Mouse (Mus musculus) T-helper 1 cell (primary cell): ENCODE results near the gene Ndufaf2.

ENCODE experiments used
- in situ Hi-C: fragments of 300-600 bp; cut with MboI, MseI; formaldehyde crosslinking; loops from one replicate; pipeline ENCODE4 v1.15.1; 2025; ENCODE audit warnings: high pct_unique_total_duplicates

Ndufaf2 gene

DNA sequence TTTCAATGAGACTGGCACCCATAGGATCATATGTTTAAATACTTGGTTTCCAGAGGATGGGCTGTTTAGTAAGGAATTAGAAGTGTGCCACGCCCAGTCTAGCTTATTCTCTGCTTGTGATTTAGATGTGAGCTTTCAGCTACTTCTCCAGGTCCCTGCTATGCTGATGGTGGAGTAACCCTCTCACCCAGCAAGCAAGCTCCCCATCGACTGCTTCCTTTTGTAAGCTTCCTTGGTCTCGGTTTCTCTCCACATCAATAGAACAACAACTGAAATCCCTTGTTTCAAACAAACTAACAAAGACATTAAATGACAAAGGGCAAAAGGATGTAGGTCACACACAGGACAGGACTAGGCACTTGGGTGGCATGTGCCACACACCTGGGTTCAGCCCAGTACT lies 118.0 kb downstream of the Ndufaf2 start:
- in situ Hi-C loops = loop anchor here (10.0 kb wide), 1 partner anchor 1016 kb away; the partner anchor contains the start of gene Kif2a

DNA sequence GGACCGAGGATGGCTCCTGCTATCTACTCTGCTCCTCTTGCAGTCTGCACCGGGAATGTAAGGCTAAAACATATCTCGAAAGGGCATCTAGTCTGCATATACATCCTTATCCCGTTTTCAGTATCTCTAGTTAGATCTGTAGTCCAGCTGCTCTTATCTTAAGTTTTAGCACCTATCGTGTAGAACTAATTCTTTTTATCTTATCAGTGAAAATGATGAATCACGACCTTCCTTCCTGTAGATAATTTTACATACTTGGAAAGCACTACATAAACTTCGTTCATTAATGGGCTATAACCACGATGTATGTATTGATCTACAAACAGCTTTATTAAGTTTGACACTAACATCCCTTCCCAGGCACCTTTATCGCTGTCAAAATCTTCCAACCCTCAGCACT lies 118.5 kb downstream of the Ndufaf2 start:
- in situ Hi-C loops = loop anchor here (10.0 kb wide), 1 partner anchor 1015 kb away; the partner anchor contains the start of gene Kif2a

DNA sequence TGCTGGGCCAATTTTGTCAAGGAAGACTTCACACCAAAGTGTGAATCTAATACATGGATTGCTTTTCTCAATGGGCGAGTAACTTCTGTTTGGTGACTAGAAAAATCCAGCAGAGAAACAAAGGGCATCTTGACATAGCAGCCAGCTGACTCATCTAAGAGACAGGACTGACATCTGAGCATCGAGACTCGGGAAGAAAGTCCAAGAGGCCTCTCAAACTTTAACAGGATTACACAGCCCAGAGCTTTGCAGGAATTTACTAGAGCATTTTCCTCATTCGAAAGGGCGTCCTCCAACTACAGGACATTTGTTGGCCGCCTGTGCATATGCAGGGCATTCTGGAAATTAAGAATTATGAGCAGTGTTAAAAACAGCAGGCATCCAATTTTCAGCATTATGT lies 119.0 kb downstream of the Ndufaf2 start:
- in situ Hi-C loops = no loop called here

DNA sequence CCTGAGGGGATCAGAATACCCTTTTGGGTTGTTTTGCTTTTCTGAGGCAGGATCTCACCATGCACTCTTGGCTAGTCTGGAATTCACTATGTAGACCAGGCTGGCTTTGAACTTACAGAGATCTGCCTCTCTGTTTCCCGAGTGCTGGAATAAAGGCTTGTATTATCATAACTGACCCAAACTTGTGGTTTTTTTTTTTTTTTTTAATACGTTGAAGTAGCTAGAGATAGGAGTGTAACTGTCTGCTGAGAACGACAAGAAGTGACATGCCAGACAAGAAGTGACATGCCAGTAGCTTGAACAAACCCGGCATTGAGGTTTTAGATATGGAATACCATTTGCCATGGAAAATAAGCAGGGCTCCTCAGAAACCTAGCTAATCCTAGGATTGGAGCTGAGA lies 125.6 kb downstream of the Ndufaf2 start:
- in situ Hi-C loops = no loop called here

DNA sequence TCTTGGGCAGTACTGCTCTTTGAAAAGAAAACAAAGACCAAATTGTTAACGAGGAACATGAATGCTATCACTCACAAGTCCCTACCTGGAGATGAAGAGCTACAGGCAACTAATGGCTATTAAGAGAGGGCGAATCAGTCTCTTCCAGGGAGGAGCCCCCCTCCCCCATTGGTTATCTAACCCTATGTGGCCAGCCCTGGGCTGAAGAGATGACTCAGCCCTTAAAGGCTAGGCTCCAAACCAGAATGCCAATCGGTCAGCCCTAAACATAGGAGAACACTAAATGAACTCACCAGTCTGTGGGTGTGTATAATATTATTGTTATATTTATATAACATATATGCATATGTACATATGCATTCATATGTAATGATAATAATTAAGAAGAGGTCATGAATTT lies 132.6 kb downstream of the Ndufaf2 start:
- in situ Hi-C loops = no loop called here

DNA sequence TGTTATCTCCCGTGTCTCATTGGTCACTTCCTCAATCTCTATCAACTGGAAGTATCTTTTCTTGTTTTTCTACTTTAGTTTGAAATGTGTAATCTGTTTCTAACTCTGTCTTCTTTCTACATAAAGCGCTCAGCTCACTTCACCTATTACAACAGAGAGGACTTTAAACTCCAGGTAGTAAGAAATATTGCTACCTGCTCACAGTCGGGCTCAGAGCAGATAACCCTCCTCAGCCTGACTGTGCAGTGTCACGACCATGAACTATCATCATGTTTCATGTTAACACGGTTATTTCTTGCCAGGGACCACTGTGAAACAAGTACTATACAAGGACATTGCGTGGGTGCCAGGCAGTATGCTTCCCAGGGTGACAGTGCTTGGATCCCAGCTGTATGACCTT lies 141.1 kb downstream of the Ndufaf2 start:
- in situ Hi-C loops = no loop called here

DNA sequence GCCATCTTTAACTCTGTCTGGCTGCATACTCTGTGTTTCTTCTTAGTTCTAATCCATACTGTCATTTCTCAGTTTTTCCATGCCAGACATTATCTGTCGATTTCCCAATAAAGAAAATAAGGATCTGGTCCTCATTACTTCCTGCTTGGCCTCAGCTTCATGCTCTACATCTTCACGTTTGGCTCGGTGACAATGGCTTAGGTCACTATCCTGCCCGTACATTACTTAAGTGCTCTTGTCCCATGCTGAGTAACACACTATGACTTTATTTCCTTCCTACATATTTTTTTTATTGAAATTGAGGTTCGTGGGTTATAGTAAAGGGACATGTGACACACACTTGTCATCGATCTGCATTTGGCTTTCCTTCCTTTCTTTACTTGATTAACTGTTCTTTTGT lies 143.3 kb downstream of the Ndufaf2 start:
- in situ Hi-C loops = no loop called here

DNA sequence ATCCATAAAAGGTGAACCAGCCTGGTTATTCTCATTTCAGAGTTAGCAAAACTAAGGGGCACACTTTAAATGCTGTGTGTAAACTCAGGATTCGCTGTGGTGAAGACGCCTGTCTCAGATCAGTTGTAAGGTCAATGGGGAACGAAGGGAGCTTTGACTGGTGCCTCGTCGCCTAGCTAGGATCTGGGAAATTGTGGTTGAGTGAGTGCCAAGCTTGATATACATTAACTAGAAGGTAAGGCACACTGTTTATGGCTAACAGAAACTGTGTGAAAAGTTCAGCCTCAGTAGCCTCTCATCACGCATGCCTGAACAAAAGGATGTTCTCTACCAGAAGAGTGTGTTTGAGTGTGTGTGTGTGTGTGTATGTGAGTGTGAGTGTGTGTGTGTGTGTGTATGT lies 144.6 kb downstream of the Ndufaf2 start:
- in situ Hi-C loops = no loop called here

DNA sequence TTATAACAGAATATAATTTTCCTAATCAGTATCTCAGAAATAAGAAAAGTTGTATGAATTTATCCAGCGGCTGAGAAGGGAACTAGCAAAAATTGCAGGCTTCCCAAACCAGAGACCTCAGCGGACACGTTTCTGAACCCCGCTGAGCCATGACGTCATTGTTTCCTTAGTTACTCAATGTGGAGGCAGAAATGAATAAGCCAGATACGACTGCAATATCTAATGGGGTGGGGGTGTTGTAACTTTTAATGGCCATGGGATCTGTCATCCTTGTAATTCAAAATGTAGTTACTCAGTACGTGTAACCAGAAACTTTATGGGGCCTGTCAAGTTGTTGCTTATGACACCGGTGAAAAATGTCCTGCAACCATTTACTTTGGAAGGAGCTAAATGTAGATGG lies 145.3 kb downstream of the Ndufaf2 start:
- in situ Hi-C loops = no loop called here

DNA sequence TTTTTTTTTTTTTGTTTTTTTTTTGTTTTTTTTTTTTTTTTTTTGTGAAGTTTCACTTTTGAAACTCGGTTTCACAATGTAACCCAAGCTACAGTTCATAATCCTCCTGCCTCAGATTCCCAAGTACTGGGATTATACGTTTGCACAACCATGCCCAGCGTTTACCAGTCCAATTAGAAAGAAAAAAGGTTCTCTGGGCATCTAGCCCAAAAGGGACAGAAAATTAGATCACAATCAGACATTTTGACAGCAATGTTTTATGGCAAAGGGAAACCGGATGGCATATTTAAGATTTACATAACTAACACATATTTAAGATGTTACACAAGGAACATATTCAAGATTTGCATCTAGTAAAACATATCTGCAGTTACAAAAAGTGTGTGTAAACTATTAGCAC lies 150.6 kb downstream of the Ndufaf2 start:
- in situ Hi-C loops = no loop called here

DNA sequence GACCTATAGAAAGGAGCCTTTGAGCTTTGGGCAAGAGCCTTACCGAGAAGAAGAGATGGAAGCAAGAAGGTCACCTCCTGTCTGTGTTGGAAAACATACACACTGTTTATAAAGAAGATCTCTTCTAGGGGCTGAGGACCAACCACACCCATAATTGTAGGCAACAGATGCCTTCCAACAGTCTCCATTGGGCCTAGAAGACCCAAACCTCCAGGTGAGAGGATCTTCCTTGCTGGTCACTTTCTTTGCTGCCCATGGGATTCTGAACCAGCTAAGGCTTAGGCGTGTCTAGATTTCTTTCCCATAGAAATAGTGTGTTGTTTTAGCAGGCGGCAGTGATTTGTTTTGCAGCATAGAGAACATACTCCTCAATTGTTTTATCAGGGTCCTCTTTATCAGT lies 162.1 kb downstream of the Ndufaf2 start:
- in situ Hi-C loops = no loop called here

DNA sequence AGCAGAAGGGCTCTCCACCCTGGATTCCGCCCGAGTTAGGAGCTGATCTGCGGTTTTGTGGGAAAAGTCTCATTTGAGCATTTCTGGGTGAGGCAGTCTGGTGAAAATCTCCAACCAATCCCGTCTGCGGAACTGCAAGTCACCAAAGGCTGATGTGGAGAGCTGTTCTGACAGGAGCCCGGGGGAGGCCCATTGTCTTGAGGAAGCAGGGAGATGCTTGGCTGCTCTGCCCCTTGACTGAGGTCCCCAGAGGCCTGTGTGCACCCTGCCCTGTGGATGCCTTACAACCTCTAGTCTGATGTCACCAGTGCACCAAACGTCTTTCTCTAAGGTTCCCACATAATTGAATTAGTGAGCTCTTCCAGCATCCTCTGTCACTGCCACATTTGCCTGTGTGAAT lies 163.2 kb downstream of the Ndufaf2 start:
- in situ Hi-C loops = no loop called here

DNA sequence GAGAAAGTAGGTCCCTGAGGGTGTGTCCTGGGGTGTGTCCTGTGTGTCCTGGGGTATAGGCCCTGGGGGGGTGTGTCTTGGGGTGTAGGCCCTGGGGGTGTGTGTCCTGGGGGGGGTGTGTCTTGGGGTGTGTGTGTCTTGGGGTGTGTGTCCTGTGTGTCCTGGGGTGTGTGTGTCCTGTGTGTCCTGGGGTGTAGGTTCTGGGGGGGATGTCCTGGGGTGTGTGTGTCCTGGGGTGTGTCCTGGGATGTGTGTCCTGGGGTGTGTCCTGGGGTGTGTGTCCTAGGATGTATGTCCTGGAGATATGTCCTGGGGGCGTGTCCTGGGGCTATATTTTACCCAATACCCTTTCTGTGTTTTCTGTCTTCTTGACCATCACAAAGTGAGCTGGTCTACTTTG lies 165.8 kb downstream of the Ndufaf2 start:
- in situ Hi-C loops = no loop called here

DNA sequence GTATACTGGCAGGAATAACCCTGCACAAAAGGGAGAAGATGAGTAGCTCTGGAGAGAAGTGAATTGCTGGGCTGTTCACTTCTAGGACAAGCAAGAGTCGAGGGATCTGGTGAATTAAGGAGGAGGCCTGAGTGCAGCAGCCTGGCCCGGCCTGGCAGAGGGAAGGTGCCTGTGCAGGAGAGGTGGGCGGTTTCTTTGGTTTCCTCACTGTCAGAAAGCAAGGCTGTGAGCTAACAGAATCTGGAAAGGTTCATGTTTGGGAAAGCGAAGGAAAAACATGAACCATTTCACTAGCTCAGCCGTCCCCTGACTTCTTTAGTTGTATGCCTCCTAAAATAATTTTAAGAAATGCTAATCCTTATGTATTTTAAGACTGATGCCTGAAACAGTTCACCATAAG lies 173.8 kb downstream of the Ndufaf2 start:
- in situ Hi-C loops = no loop called here

DNA sequence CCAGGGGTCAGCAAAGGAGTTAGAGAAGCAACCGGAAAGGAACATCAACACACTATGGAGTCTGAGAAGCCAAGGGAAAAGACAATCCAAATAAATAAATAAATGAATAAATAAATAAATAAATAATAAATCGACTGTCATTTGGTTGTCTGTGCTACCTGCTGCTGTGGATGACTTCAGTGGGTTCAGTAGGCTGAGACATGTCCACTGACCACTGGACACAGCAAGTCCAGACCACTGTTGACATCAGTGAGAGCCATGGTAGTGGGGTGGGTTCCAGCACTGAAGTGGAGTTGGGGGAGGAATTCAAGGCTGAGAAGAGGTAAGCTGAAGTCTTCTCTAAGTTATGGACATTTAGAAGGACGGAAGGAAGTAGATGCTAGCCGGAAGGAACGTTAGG lies 174.2 kb downstream of the Ndufaf2 start:
- in situ Hi-C loops = no loop called here

DNA sequence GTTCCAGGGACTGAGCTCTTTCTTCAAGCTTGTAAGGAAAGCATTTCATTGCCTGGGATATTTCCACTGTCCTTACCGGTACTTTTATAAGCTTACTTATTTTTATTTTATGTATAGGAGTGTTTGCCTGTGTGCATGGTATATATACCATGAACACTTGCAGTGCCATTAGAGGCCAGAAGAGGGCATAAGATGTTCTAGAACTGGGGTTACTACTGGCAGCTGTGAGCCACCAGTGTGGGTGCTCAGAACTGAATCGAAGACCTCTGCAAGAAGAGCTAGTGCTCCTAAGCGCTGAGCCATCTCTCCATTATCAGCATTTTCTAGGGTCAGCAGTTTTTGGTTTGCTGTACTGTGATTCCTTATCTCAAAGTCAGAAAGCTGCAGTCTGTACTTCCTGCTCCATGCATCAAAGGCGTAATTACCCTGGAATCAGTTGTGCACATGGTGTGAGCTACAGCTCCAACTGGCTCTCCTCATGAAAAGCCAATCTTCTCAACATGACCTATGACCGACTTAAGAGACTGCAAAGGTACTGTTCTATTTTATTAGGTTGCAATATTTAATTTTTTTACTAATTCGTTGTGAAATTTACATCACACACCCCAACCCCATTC lies 175.1 kb downstream of the Ndufaf2 start:
- in situ Hi-C loops = no loop called here

DNA sequence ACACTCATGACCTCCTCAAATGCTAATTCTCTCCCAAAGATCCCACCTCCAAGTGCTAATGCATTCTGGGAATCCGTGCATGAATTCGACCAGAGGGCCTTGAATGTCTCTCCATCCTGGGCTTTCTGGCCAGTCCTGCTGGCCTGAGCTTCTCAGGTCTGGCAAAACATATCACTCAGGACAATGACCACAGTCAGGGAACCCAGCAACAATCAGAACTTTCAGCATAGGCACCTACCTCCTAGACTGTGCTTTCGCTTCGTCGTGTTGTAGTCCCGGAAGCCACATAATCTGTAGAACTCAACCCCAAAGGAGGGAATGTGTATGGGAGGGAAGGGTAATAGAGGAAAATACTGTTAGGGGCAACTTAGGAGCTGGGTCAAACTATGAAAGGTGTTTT lies 179.0 kb downstream of the Ndufaf2 start:
- in situ Hi-C loops = no loop called here

DNA sequence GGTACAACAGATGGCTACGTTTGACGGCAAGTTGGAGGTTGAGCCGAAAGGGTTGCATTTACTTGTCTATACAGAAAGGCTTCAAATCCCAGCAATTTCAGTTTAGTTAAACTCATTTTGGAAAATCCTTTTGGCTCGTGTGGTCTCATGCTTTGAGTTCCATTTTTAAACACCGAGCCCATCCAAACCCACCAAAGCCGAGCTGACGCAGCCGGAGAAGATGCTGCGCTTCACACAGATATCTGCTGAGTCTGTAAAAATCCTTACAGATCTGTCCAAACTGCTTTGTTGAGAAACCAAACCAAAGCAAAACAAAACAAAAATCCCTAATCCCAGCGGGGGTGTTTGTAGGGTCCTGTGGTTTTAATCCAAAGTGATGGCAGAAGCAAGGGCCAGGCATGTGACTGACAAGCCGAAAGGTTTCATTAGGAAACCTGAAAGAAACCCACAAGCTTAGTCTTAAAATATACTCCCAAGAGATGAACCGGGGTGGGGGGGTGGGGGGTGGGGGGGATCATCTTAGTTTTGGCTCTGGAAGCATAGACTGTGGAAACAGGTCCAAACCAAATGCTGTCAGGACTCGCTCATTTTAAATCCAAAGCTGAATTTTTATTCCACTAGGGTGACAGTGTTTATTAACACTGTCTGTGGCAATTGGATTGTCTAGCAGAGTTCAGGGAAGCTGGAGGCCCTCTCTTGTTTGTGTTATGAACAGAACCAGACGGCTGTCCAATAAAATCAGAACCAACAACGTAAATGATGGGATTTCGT lies 181.4 kb downstream of the Ndufaf2 start:
- in situ Hi-C loops = no loop called here

DNA sequence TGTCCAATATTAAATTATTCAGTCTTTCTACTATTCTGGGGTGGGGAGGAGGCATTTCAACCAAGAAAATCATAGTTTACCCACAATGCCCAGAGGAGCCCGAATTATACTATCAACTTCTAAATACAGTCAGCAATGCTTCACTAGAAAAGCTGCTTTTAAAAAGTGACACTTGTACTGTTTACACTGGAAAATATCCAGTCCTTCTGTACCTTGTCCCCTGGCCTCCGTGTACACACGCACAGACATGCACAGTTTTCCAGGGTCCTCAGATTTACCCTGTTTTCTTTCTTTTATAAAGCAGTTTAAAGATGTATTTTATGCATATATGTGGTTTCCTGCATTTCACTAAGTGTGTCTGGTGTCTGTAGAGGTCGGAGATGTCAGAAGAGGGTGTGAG lies 186.0 kb downstream of the Ndufaf2 start:
- in situ Hi-C loops = no loop called here

DNA sequence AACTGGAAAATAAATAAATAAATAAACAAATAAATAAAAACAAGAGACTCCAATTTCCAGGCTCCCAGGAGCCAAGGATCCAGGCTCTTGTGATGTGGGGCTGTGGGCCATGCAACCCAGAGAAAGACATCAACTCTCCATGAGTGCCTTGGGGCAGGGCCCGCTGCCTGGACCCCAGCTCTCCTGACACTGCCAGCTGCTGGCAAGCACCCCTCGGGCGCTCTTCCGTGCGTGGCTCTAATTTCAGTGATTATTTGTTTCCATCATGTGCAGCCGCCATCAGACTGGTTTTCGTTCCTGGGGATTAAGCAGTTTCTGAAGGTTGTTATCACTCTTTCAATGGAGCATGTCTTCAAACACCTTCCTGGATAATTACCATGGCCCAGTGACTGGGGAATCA lies 186.6 kb downstream of the Ndufaf2 start:
- in situ Hi-C loops = no loop called here

DNA sequence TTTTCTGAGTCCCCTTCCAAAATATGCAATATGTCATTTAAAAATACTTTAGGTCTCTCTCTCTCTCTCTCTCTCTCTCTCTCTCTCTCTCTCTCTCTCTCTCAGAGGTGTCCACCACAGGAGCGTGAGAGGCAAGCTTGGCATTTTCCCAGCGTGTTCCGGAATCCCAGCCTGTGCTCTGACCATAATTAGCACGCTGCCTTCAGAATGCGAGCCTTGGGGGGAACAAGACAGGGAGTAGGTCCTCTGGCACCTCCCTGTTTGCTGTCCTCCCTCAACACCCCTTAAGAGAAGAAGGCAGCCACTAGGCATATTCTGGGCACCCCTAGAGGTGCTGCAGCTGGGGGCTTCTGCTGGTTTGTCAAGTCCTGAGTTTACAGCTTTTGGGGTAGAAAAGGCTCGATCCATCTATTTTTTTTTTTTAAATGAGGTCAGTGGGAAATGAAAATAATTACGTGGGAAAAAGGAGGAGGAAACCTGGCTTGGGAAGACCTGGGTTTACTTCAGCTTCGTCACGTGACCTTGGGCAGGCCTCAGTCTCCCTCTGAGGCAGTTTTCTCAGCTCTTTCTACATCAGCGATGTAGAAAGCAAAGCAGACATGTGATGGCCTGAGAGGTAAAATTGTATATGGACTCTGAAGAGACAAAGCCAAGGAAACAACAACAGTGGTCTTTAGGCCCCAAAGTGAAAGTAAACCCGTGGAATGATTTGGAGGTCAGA lies 187.8 kb downstream of the Ndufaf2 start:
- in situ Hi-C loops = no loop called here

DNA sequence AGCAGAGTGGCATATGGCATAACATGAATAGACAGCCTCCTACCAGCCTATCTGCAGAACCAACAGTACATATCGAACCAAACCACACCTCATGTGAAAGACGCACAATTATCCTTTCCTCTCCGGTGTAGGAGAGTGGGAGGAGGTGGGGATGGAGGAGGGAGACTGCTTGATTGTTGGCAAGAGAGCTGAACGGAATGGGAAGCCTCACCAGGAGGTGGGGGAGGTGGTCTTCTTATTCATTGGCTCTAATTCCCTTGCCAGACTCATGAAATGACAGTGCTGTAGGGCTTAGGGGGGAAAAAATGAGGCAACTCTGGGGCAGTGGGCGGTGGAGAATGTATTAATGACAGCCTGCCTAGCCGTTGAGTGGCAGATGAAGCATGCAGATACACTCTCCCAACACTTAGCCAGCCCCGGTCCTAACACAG lies 188.4 kb downstream of the Ndufaf2 start:
- in situ Hi-C loops = no loop called here

DNA sequence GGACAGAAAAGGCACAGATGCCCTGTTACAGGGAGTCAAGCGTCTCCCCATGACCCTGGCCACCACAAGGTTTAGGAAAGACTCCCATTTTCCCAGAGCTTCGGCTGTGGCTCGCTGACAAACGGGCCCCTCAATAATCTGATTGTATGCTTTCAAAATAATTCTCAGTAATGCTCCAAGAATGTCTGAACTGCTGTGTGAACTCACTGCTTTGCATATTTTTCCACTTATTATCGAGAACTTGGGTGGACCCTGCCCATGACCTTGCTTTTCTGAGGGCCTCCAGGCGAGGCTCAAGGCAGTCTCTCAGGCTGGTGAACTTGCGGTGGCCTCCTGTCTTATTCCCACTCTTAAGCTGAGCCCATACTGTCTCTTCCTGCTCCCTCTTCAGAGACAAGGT lies 193.8 kb downstream of the Ndufaf2 start:
- in situ Hi-C loops = no loop called here
